ENCODE assay signal across 8 mouse cellular contexts in genomic region chr17:33781124-33781977, GRCm38 (mm10). TPM values are rescaled to one million over a fixed set of nuclear protein-coding genes. Genes with fewer than 3 reads are reported as not detected.
DNase-seq lines count a peak whose midpoint lies in the region; ATAC-seq and TF ChIP-seq lines count a peak whose summit lies in the region.

Angptl4 (minus strand) TSS chr17:33781830.

- peak within 1 kb of the TSS; percentile 55 for H3K4me3 ChIP-seq in embryonic facial prominence, embryonic 13.5 days
- H3K4me3 ChIP-seq in liver, adult 2 months (ENCODE audit: insufficient read depth, low read depth, low read length) = peak within 1 kb of the TSS; percentile 93

- no peak for TF ChIP-seq CTCF in liver, adult 2 months (IDR thresholded peaks at IDR 0.05; ENCODE audit: low read depth, low read length)

- TF ChIP-seq POLR2A in liver, adult 2 months (IDR thresholded peaks at IDR 0.05; ENCODE audit: extremely low read depth, insufficient read depth, low read length) = peak; percentile 86; the same call in 1 of the 2 replicates

- no peaks in the 10 kb centered on the region for H3K27me3 ChIP-seq in embryonic facial prominence, embryonic 13.5 days
- no peaks in the 10 kb centered on the region for H3K27me3 ChIP-seq in liver, adult 2 months (ENCODE audit: control insufficient read depth, insufficient read depth, low read length)
- H3K27me3 ChIP-seq in splenic B cell, adult 2 months (ENCODE audit: control insufficient read depth, insufficient read depth, low read length, poor library complexity, severe bottlenecking) = no peaks in the 10 kb centered on the region

- WGBS in embryonic facial prominence, embryonic 13.5 days = 1% methylated on average over 50 of the region's 50 CpGs
- 3% methylated on average over 50 of the region's 50 CpGs for WGBS in liver, adult 2 months

- peak within 1 kb of the TSS; percentile 74 for H3K9ac ChIP-seq in embryonic facial prominence, embryonic 13.5 days
- peak within 1 kb of the TSS; percentile 95 for H3K9ac ChIP-seq in liver, adult 2 months (ENCODE audit: low read depth, low read length)

- peak within 1 kb of the TSS; percentile 84 for H3K4me2 ChIP-seq in embryonic facial prominence, embryonic 13.5 days

- peaks cover 61% of the 10 kb centered on the region for H3K4me1 ChIP-seq in embryonic facial prominence, embryonic 13.5 days
- peaks cover 37% of the 10 kb centered on the region for H3K4me1 ChIP-seq in liver, adult 2 months (ENCODE audit: control insufficient read depth, insufficient read depth, low read length)

- peaks cover 24% of the 10 kb centered on the region for H3K36me3 ChIP-seq in embryonic facial prominence, embryonic 13.5 days
- peaks cover 32% of the 10 kb centered on the region for H3K36me3 ChIP-seq in liver, adult 2 months (ENCODE audit: control insufficient read depth, insufficient read depth, low read length)
- no peaks in the 10 kb centered on the region for H3K36me3 ChIP-seq in splenic B cell, adult 2 months (ENCODE audit: control insufficient read depth, insufficient read depth, low read length, poor library complexity, severe bottlenecking)

- no peaks in the 10 kb centered on the region for H3K9me3 ChIP-seq in embryonic facial prominence, embryonic 13.5 days

- H3K79me2 ChIP-seq in liver, adult 2 months (ENCODE audit: control insufficient read depth, insufficient read depth, low read length) = peaks cover 6% of the 10 kb centered on the region; the same call in 1 of the 2 replicates

- peak within 1 kb of the TSS; percentile 94 for H3K27ac ChIP-seq in embryonic facial prominence, embryonic 13.5 days
- H3K27ac ChIP-seq in liver, adult 2 months (replicated peaks; ENCODE audit: insufficient read depth, low read depth, low read length) = peak within 1 kb of the TSS; percentile 94

- peak; percentile 81 for DNase-seq in ovary, adult 18-20 months (ENCODE audit: low spot score)
- no peak for DNase-seq in ovary, postnatal 10 days (ENCODE audit: low spot score)
- DNase-seq in heart, adult 9 months (ENCODE audit: low spot score in 2 of 2) = peak; percentile 88 to 89
- DNase-seq in kidney, adult 9 months = peak; percentile 85
- DNase-seq in liver, adult 2 months (ENCODE audit: extremely low read depth, low read depth, low spot score) = peak; percentile 89
- peak; percentile 78 for DNase-seq in splenic B cell, adult 2 months (ENCODE audit: low read depth, low spot score)

- ATAC-seq in embryonic facial prominence, embryonic 13.5 days (ENCODE audit: insufficient number of reproducible peaks, insufficient read depth, low FRiP score, low TSS enrichment, low read depth) = peak; percentile 28; the same call in 1 of the 2 replicates
- 0 out of 2 replicates have a peak, but pooled peaks have one; percentile 42 for ATAC-seq in monocyte, adult 5-6 weeks (replicated peaks; ENCODE audit: insufficient number of reproducible peaks, low FRiP score, low TSS enrichment, poor library complexity, severe bottlenecking)

RNA-seq across cellular contexts. Expression of gene Angptl4, which starts in this region (rescaled TPM):
- polyA plus RNA-seq in embryonic facial prominence, embryonic 13.5 days (2015; fragmentation: Nextera tagmentation; extraction: Ambion mirVana) = 53.0 and 60.7 TPM in 2 replicates
- 129 and 142 TPM in 2 replicates for total RNA-seq in liver, adult 2 months (2014; rRNA removed)
- polyA plus RNA-seq in liver, adult 2 months (2012; rRNA removed) = 28.1 and 49.5 TPM in 2 replicates
- total RNA-seq in monocyte, adult 5-6 weeks (2017) = 0.29 to 1.2 TPM in 2 of 3 replicates, not detected in the other

Comparison
In these comparisons a context has a peak if more than half of its experiments do, and no peak if none do; other contexts are left out.
1. RNA of gene Angptl4 (total RNA-seq): 129 to 142 TPM in liver, adult 2 months; 0.29 to 1.2 TPM in monocyte, adult 5-6 weeks; every median in the first group is over 10 times any median in the second.